Mouse (Mus musculus): Measurements from ENCODE around the gene Ucp3.

- no peak for TF ChIP-seq CTCF (IDR thresholded peaks at IDR 0.05; ENCODE audit: low read depth)
- no peak for TF ChIP-seq EP300 (optimal IDR thresholded peaks at IDR 0.05)
These were observed 41.7 kb upstream of the Ucp3 start for GRCm38 (mm10) chr7:100431103-100431502.
